Mouse (Mus musculus): ENCODE results near the gene Tbata. TPM values are rescaled to one million over a fixed set of nuclear protein-coding genes. Genes with fewer than 3 reads are reported as not detected.

Gene Tbata
- total RNA-seq, 2 experiments from 2014 or later = not detected

DNA sequence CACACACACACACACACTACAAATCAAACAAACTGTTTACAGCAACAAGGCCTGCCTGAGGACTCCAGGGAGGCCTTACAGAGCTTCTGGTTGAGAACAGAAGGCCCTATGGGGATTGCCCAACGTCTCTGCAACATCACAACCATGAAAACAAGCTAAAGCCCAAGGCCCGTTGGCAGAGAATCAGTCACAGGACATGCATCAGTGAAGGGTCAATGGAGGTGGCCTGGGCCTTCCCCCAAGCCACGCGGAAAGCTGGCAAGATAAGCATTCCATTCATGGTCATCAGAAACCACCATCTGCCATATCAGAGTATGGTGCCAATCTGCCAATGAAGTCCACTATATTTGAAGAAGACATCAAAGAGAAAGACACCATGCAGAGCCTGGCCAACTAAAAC, 11.1 kb upstream of the Tbata start:
- no peak for ATAC-seq (replicated peaks; ENCODE audit: poor library complexity, severe bottlenecking)

DNA sequence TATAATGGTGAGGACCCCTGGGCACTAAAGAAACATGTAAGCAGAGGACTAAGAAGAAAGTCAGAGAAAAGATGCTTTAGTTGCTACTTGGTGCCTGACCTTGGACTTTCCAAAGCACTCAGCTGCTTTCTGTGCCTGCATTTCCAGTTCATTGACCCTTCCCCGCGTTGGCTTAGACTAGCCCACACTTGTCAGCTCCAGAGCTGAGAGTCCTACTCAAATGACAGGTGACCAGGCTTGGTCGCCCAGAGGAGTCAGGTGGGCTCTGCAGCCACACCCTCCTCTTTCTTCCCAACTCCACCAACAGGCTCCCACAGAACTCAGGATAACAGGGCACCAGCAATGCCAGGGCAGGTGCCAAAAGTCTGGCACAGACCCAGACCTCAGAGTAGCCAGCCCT, 9.4 kb upstream of the Tbata start:
- ATAC-seq (replicated peaks; ENCODE audit: poor library complexity, severe bottlenecking) = no peak

DNA sequence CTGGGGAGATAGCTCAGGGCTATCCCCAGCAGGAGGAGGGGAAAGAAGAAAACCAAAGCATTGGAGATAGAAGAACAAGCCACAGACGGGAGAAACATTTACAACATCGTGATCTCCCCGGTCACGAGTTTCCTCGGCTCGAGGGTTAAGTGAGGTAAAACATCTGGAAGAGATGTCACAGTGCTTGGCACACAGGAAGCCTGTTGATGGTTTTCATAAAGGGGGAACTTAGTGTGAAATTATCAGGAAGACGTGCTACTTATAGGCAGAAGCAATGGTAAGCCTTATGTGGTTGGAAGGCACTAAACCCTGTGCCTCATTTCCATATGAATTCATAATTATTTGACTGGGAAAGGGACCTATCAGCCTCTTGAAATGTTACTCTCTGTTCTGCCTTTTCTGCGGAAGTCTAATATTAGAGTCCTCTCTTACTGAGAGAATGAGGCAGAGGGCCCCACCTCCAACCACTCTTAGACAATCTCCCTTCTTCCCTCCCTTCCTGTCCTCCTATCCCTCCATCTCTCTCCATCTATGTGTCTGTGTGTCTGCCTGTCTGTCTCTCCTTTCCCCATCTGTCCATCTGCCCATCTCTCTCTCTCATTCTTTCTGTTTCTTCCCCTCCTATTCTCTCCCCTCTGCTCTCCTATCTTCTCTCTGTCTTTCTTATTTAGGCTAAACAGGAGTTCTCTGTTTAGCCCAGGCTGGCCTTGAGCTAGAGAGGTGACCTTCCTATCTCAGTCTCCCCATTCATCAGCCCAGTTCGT, 4.2 kb upstream of the Tbata start:
- ATAC-seq (replicated peaks; ENCODE audit: poor library complexity, severe bottlenecking) = peak; percentile 94

DNA sequence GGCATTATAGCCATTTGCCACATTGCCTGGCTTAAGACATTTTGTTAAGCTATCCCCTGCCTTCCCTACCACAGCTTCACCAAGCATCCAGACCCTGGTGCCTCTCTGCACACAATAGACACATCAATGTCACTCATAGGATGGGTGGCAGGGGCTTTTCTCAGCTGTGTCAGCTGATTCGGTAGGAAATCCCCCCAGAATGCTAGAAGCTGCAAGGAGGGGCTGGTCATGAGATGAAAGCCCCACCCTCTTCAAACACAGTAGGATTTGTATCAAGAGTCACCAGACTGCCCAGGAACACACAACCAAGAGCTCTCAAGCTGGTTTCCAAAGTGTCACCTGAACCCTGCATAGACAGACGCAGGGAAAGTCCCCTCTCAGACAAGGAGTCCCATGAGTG, 3.4 kb upstream of the Tbata start:
- ATAC-seq (replicated peaks; ENCODE audit: poor library complexity, severe bottlenecking) = no peak

DNA sequence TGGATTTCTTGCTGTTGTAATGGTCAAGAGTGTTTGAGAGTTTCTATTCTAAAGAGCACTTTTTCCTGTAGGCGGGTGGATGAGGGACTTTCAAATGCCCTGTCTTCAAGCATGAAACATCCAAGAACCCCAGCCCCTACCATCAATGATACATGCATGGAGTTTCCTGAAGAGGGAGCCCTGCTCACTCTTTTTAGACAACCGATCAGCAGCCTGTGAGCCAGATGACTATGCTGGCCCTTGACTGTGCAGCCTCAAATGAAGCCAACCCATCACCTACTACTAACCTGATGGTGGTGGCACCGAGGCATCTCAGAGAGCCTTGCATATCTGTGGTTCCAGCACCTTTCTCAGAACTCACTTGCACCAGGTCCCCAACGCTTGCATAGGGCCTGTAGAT, 742 bp downstream of the Tbata start:
- no peak for ATAC-seq (replicated peaks; ENCODE audit: poor library complexity, severe bottlenecking)

DNA sequence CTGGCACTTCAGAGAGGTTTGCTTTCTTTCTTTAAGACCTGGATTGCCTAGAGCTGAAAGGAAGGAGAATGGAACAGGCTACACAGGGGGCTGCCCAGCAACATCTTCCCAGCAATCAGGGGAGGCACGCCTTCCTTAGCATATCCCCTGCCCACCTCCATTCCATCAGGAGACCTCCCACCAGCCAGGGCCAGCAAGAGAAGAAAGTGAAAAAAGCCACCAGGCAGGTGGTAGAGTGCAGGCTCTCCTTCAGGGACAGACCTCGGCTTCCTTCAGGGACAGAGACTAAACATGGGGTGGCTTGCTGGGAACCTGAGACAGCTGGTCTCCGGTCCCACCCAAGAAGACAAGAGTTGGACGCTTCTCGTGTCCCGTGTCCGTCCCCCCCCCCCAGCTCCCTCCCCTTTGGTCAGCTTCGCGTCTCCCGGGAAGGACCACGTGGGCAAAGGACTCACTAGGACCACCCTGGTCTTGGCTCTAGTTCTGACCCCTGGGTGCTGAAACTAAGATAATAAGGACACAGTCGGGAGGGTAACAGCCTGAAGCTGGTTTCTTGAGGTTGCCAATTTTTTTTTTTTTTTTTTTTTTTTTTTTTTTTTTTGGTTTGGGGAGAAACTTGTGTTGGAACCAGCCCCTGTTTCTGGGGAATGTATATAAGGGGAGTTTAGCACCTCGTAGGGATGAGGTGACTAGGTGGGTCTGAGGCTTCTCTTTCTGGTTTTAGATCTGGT, 3.1 kb downstream of the Tbata start:
- ATAC-seq (replicated peaks; ENCODE audit: poor library complexity, severe bottlenecking) = no peak

DNA sequence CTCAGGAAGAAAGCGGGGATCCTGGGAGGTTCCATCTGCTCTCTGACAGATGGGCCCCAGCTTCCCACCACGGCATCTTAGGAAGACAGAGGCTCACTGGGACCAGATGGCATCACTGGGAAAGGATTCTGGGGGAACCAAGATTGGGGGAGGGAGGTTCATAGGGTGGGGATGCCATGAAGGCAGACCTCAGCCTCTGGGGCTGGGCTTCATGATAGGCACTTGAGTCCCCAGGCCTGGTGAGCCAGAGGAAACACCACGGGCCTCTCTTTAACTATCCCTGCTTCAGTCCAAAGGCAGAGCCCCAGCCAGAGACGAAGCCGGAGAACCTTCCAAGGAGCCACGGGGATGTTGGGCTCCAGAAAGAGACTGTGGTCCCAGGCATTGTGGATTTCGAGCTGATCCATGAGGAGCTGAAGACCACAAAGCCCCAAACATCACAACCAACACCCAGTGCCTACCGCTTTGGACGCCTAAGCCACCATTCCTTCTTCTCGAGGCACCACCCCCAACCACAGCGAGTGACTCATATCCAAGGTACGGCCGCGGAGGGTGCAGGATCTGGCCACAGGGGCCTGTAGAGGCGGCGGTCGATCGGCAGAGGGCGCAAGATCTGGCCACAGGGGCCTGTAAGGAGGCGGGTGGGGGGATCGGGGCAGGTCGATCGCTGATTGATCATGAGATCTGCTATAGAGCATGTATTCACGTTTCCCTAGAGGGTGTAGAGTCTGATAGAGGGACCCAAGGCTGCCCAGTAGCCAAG, 3.9 kb downstream of the Tbata start:
- peak; percentile 96 for ATAC-seq (replicated peaks; ENCODE audit: poor library complexity, severe bottlenecking)

DNA sequence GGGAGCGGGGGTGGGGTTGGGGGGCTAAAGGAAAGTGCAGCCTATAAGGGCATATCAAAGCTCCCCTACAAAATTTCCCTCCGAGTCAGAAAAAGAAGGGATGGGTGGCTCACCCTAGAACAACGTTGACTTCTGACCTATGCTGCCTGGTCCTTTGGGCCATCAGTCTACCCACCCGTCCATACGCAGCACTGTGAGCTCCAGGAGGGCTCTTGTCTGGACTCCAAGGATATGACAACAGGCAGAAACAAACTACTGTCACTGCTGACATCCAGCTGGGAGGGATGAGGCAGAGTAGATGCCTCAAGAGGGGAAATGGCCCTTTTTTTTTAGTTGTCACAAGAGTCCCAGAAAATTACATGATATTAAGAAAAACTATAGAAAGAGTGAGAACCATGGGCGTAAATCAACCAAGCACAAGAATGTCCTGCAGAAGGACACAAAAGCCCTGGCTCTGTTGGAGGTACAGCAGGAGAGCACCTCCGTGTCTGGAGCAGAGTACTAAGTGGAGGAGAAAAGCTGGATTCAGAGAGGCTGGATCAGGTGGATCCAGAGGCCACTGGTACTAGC, 4.6 kb downstream of the Tbata start:
- ATAC-seq (replicated peaks; ENCODE audit: poor library complexity, severe bottlenecking) = no peak

DNA sequence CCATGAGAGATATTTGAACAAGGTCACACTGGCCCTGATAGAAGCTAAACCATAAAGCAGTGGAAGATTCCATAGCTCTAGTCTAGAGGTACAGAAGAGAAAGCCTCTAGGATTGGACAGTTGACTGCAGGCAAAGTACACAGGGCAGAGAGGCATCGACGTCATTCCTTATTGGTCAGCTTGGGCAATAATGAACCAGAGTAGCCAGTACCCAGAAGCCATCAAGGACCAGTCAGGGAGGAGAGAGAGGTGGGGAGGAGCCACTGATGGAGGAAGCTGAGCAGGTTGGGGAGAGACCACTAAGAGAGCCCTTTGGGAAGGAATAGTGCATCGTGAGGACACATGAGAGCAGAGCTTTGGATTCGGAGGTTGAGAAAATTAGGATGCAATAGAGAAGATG, 6.0 kb downstream of the Tbata start:
- ATAC-seq (replicated peaks; ENCODE audit: poor library complexity, severe bottlenecking) = no peak

DNA sequence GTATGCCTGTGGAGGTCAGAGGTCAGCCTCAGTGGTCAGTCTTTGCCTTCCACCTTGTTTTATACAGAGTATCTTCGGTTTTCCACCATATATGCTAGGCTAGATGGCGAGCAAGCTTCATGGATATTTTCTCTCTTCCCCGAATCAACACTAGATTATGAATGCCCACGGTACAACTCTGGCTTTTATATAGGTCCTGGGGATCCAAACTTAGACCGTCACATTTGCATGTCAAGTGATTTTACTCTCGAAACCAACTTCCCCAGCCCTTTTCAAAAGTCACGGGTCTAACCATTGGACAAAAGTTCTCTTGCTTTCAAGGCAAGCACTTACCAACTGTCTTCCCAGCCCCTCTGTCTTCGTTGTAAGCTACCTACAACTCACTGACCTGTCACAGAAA, 6.9 kb downstream of the Tbata start:
- no peak for ATAC-seq (replicated peaks; ENCODE audit: poor library complexity, severe bottlenecking)

DNA sequence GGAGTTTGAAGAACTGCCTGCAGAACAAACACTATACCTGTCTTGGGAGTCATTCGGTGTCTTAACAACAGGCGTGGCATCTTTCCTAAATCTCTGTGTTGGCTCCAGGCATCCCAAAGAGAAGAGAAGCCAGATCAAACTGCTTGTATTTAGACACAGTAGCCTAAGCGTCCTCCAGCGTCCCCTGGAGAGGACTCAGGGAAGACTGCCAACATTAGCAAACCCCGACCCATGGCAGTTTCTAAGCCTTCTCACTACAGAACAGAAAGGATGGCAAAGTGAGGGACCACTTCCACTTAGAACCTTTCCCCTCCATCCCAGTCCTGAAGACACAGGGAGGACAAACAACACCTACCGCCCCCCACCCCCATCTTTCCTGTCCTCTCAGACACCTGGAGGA, 8.2 kb downstream of the Tbata start:
- no peak for ATAC-seq (replicated peaks; ENCODE audit: poor library complexity, severe bottlenecking)

DNA sequence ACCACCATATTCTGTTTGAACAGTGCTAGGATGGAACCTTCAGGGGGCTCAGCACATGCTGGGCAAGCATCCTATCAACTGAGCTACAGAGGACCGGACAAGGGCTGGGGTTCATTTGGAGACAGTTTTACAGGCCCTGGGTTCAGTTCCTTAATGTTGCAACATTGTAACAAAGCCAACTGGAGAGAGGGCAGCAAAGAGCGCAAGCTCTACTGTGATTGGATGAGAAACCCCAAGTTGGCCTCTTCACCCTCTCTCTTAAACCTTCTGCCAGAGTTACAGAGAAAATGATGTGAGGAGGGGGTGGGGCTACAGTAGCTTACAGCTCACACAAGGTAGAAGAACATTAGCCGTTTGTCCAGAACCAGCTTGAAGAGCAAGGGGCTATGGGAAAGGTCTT, 15.2 kb downstream of the Tbata start:
- peak; percentile 20 for ATAC-seq (replicated peaks; ENCODE audit: poor library complexity, severe bottlenecking)

DNA sequence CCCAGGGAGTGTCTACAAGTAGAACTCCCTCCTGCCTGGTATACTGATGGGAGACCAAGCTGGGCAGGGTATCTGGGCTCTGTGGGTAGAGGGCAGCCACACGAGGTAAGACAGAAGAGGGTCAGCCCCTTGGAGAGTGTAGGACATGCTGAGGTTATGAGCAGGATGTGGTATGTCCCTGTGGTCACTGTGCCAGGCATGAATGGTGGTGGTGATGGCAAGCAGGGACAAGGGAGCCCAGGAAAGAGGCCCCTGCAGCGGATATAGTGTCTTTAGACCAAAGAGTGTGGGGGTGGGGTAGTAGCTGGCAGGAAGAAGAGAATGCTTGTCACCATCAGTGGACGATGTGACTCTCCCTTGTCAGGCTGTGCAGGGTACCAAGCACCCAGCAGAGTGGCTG, 16.3 kb downstream of the Tbata start:
- peak; percentile 67 for ATAC-seq (replicated peaks; ENCODE audit: poor library complexity, severe bottlenecking)

DNA sequence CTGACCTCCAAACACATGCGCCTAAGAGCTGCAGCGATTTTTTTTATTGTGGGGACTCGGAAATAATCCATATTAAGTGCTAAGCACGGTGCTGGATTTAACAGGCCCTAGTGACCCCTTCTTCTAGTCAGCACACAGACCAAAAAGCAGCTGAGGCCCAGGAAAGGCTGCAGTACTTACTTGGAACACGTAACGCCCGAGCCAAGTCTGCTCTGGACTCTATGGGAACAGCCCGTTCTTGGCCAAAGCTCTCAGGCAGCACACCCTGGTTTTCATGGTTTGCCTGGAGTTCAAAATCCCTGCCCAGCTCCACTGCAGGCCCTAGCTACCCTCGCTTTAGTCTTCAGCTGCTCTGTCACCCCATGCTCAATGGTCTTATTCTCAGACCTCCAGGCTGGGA, 22.9 kb downstream of the Tbata start:
- ATAC-seq (replicated peaks; ENCODE audit: poor library complexity, severe bottlenecking) = no peak

DNA sequence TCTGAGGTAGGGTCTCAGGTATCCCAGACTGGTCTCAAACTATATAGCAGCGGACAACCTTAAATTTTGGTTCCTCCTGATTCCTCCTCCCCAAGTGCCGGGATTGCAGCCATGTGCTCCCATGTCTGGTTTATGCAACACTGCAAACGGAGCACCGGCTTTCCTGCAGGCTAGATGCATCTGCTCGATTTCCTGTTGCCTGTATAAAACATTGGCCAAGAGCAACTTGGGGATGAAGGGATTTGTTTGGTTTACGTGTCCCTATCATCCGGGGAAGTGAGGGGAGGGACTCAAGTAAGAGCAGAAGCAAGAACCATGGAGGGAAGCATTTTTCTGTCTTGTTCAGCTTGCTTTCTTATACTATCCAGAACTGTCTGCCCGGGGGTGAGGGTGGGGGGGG, 23.5 kb downstream of the Tbata start:
- ATAC-seq (replicated peaks; ENCODE audit: poor library complexity, severe bottlenecking) = no peak

DNA sequence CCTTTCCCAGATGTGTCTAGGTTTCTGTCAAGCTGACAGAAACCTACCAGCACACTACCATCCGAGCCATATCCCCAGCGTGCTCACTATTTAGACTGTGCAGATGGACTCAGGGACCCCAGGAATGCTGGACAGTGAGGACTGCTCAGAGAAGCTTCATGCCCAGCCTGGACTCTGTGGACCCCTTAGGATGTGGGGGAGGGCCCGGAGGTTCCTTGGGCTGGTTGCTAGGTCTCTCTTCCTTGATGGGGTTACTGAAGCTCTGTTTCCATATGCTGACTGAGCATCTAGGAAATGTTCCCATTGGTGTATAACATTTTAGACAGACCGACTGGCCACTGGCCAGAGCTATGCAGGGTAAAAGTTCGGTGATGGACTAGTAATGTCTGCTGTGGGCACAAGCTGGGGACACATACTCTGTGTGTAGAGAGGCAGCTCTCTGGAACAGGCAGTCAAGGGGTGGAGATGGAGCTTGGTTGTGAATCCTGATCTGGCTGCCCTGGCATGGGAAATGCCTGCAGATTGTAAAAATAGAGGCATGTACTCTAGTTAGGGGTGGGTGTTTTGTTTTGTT, 24.1 kb downstream of the Tbata start:
- no peak for ATAC-seq (replicated peaks; ENCODE audit: poor library complexity, severe bottlenecking)

DNA sequence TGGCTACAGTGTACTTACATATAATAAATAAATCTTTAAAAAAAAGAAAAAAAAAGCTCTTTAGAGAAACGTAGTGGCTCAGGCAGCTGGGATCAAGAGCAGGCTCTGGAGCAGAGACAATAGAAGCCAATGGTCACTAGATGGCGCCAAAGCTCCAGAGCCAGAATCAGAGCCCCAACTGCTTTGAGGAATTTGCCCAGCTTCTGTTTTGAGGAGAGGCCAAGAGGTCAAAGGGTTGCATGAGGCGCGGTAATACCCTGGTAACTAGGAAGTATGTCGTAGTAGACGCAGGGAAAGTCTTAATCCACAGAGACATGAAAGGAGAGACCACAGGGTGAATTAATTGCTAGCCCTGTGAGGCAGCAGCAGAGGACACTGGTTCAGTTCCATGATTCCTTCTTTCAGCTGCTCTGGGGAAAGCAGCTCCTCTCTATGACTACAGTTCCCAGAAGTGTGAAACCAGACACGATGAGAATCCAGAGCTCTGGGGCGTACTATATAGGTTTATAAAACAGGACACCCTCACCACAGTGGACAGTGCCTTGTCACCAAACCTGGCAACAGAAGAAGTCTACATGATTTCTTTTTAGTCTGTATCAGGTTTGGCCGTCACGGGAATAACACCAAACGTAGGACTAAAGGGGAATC, 27.9 kb downstream of the Tbata start:
- peak; percentile 73 for ATAC-seq (replicated peaks; ENCODE audit: poor library complexity, severe bottlenecking)

DNA sequence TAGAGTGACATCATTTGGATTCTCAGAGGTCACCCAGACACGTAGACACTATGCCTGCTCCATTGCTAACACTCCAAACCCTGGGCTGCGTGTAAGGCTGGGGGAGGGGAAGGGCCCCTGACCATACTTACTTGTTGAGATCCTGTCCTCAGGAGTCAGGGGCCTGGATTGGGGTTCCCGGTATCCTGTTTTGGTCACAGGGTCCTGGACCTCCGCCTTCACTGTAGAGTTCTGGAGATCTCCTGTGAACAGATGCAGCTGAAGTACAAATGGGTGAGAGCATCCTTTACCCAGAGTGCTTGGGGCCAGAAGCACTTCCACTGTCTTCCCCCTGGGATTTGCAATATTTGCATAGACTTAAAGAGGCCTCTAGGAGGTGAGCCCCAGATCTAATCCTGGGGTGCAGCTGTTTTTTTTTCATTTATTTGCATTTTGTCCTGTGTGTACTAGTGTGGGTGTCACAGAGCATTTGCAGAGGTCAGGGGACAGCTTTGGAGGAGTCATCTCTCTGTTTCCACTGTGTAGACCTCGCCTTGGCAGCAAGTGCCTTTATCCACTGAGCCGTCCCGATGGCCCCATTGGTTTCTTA, 28.6 kb downstream of the Tbata start:
- no peak for ATAC-seq (replicated peaks; ENCODE audit: poor library complexity, severe bottlenecking)

DNA sequence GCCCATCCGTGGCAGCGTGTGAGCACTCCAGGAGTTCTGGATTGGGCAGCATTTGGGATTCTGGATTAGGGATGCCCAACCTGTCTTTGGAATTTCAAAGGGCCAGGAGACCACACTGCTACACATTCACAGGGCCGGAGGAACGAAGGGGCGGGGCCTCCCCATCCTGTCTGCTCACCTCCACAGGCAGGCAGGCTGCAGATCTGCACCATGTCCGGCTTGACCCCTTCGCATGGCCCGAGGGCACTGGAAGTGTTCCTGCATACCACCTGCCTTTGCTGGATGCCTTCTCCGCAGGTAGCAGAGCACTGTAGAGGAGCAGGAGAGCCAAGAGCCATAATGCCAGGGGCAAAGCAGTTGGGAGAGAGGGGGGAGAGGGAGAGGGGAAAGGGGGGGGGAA, 29.2 kb downstream of the Tbata start:
- no peak for ATAC-seq (replicated peaks; ENCODE audit: poor library complexity, severe bottlenecking)
